Mouse (Mus musculus) heart, adult 2 months (tissue): ENCODE results near the gene Rgs9bp. TPM values are rescaled to one million over a fixed set of nuclear protein-coding genes. Genes with fewer than 3 reads are reported as not detected.

Source experiments
- DNase-seq, 2 experiments: peaks; one replicate each; pipeline ENCODE4 v3.0.0; 2021
- H3K27ac ChIP-seq: fragments of 200-600 bp; 2 replicates; pipeline ENCODE4 v1.8.1; 2022
- H3K27me3 ChIP-seq: fragments of 200-500 bp; 2 replicates; pipeline ENCODE4 v1.6.1; 2012; ENCODE audit warnings: mild to moderate bottlenecking, low read length, inconsistent platforms, mixed read lengths; ENCODE audit not compliant: control insufficient read depth, insufficient read depth
- H3K36me3 ChIP-seq: fragments of 200-500 bp; 2 replicates; pipeline ENCODE4 v1.6.1; 2012; ENCODE audit warnings: low read length, inconsistent platforms; ENCODE audit not compliant: control insufficient read depth, insufficient read depth
- H3K4me1 ChIP-seq: fragments of 200-500 bp; 2 replicates; pipeline ENCODE4 v1.6.1; 2011; ENCODE audit warnings: low read length; ENCODE audit not compliant: control insufficient read depth, insufficient read depth
- H3K4me3 ChIP-seq: fragments of 200-600 bp; 2 replicates; pipeline ENCODE4 v1.8.1; 2022
- H3K79me2 ChIP-seq: fragments of 200-500 bp; replicated peaks from 2 replicates; pipeline ENCODE4 v1.6.1; 2012; ENCODE audit warnings: mild to moderate bottlenecking, inconsistent platforms, low read length, moderate library complexity, mixed read lengths; ENCODE audit not compliant: control insufficient read depth, insufficient read depth
- H3K9ac ChIP-seq: fragments of 200-500 bp; 2 replicates; pipeline ENCODE4 v1.6.1; 2012; ENCODE audit warnings: low read depth, mild to moderate bottlenecking, control low read depth, inconsistent platforms, low read length, mixed read lengths
- CTCF ChIP-seq: fragments of 200-600 bp; IDR thresholded peaks from 2 replicates; pipeline ENCODE4 v1.8.1; 2022; ENCODE audit warnings: antibody characterized with exemption, mild to moderate bottlenecking, moderate library complexity
- EP300 ChIP-seq: fragments of 200-500 bp; IDR thresholded peaks from 2 replicates; pipeline ENCODE4 v1.6.1; 2011; ENCODE audit warnings: low read depth, low read length, control low read depth; ENCODE audit not compliant: insufficient read depth
- POLR2A ChIP-seq: fragments of 200-500 bp; IDR thresholded peaks from 2 replicates; pipeline ENCODE4 v1.6.1; 2011; ENCODE audit warnings: mild to moderate bottlenecking, low read depth, low read length, control low read depth; ENCODE audit not compliant: insufficient read depth
- WGBS: fragments of 180-500 bp; shearing (Covaris S2); methylation state at CpG from one replicate; pipeline ENCODE4 v1.1.7; 2018; 5-methylcytosine and 5-hydroxymethylcytosine counted together
- intact Hi-C: fragments of 180-260 bp; cut with DNase I; formaldehyde crosslinking; loops from one replicate; pipeline ENCODE4 v1.15.1; 2025
- long read RNA-seq: library from polyadenylated mRNA; stranded (forward); transcript quantifications from one replicate; pipeline ENCODE4 v2.0.0, GENCODE M21; 2021
- polyA plus RNA-seq: library from polyadenylated mRNA; depleted of rRNA; stranded (reverse); fragments of >200 nt; gene quantifications from 2 replicates; pipeline ENCODE4 v1.2.3, GENCODE M21; 2012; rRNA removed
- total RNA-seq, 2 experiments: library from RNA; stranded (reverse); gene quantifications; 2 replicates each; pipeline ENCODE4 v1.2.3; 2021

Gene Rgs9bp
- total RNA-seq (under 1 TPM; 0.05 TPM), polyA plus RNA-seq (0.06 TPM in 1 of 2 replicates, not detected in the other)
- long read RNA-seq = 0 reads

GRCm38 (mm10) chr7:35585191-35586054 lies at the start of gene Rgs9bp:
TSS of gene Rgs9bp (minus strand) at chr7:35585582.
- WGBS = under 1% methylated on average over 45 of the region's 45 CpGs
- intact Hi-C loops = loop anchor here (2.0 to 5.0 kb wide), 2 partner anchors 29 to 62 kb away; partner anchors contain the start of genes Nudt19 and Pdcd5
- peak within 1 kb of the TSS; percentile 81 for H3K4me3 ChIP-seq

DNA sequence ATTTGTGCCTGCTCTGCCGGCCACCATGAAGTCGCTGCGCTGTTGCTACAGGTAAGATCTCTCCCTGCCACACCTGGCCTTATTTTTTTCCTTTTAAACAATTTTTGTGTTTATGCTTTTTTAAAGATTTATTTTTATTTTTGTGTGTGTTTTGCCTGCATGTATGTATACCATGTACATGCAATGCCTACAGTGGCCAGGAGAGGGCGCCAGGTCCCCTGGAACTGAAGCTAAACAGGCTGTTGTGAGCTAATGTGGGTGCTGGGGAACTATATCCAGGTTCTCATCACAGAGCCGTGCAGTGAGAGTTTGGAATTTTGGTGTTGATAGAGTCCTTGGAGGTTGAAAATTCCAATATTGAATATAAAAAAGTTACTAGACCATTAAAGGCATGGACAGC lies 43.1 kb upstream of the Rgs9bp start:
- Histone ChIP-seq H3K79me2 (no peaks in the 10 kb centered on the region), H3K4me3 (no peak overlapping the region), H3K36me3 (no peaks in the 10 kb centered on the region), H3K27ac (no peak overlapping the region), H3K4me1 (no peaks in the 10 kb centered on the region), H3K27me3 (no peaks in the 10 kb centered on the region), H3K9ac (no peak overlapping the region)
- intact Hi-C loops = no loop called here
- WGBS = 77% methylated on average over 5 of the region's 5 CpGs
- TF ChIP-seq CTCF (peak; percentile 68), POLR2A (no peak)
- no peak for DNase-seq

More at GRCm38 (mm10) chr7:35585191-35586054, at the start of gene Rgs9bp:
- H3K79me2 ChIP-seq = no peaks in the 10 kb centered on the region; the same call in 1 of the 2 replicates
- peaks cover 9% of the 10 kb centered on the region; the same call in 1 of the 2 replicates for H3K27me3 ChIP-seq
- peak; percentile 60 for DNase-seq
- TF ChIP-seq POLR2A (no peak), CTCF (no peak), EP300 (no peak)
- peak within 1 kb of the TSS; percentile 66 for H3K9ac ChIP-seq
- peak within 1 kb of the TSS; percentile 77 for H3K27ac ChIP-seq
- peaks cover 1% of the 10 kb centered on the region; the same call in 1 of the 2 replicates for H3K4me1 ChIP-seq
- no peaks in the 10 kb centered on the region for H3K36me3 ChIP-seq

DNA sequence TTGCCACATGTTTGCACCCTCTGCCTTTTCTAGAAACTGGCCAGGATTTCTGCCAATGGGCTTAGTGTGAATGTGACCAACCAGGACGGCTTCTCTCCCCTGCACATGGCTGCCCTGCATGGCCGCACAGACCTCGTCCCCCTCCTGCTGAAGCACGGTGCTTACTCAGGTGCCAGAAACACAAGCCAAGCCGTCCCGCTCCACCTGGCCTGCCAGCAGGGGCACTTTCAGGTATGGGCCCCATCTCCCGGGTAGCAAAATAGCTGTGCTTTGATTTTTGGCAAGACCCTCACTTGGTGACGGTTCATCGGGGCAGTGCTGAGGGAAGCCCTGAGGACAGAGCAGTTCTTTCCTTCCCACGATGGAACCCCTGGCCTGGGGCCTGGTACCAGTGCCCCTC lies 42.0 kb upstream of the Rgs9bp start:
- WGBS = 91% methylated on average over 10 of the region's 10 CpGs
- Histone ChIP-seq H3K79me2 (no peaks in the 10 kb centered on the region), H3K4me3 (no peak overlapping the region), H3K36me3 (no peaks in the 10 kb centered on the region), H3K27me3 (no peaks in the 10 kb centered on the region), H3K9ac (no peak overlapping the region), H3K27ac (no peak overlapping the region), H3K4me1 (no peaks in the 10 kb centered on the region)
- DNase-seq = no peak
- TF ChIP-seq EP300 (no peak), POLR2A (no peak), CTCF (no peak)
- intact Hi-C loops = no loop called here

DNA sequence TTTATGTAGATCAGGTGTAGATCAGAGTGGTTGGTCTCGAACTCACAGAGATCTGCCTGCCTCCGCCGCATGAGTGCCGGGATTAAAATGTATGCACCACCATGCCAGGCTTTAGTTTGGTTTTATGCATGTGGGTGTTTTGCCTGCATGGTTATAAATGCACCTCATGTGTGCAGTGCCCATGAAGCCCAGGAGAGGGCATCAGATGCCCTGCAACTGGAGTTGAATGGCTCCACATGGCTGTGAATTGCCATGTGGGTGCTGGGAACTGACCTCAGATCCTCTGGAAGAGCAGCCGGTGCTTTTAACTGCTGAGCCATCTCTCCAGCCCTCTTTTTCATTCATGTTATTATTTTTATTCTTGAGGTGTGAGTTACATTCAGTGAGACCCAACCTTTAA lies 40.7 kb upstream of the Rgs9bp start:
- no peaks in the 10 kb centered on the region for H3K36me3 ChIP-seq
- intact Hi-C loops = no loop called here

DNA sequence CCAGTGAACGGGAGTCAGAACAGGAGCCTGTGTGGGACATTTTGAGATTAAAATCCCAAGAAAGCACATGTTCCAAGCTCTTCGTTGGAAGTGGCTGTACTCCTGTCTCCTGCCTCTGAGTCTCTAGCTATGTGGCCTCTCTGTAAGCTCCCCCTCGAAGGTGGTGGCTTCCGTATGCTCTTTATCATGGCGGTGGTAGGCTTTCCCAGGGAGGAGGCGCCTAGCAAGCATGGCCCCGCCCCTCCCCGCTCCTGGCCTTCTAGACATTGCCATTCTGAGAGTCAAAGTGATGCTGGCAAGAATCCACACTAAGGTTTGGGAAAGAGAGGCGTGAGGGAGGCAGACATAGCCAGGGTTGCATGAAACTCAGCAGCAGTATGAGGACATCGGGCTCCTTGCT lies 37.2 kb upstream of the Rgs9bp start:
- TF ChIP-seq EP300 = no peak
- TF ChIP-seq CTCF = no peak
- no peak for TF ChIP-seq POLR2A
- WGBS = 90% methylated on average over 10 of the region's 10 CpGs
- intact Hi-C loops = no loop called here
- H3K4me1 ChIP-seq = no peaks in the 10 kb centered on the region
- H3K79me2 ChIP-seq = no peaks in the 10 kb centered on the region
- no peak for DNase-seq
- H3K36me3 ChIP-seq = no peaks in the 10 kb centered on the region
- H3K27ac ChIP-seq = no peak overlapping the region
- no peaks in the 10 kb centered on the region for H3K27me3 ChIP-seq
- no peak overlapping the region for H3K4me3 ChIP-seq
- H3K9ac ChIP-seq = no peak overlapping the region

More for the DNA sequence above, 40.7 kb upstream of the Rgs9bp start:
- Histone ChIP-seq H3K9ac (no peak overlapping the region), H3K27me3 (no peaks in the 10 kb centered on the region), H3K4me3 (no peak overlapping the region), H3K79me2 (no peaks in the 10 kb centered on the region), H3K27ac (no peak overlapping the region), H3K4me1 (no peaks in the 10 kb centered on the region)
- TF ChIP-seq POLR2A (no peak), EP300 (no peak), CTCF (no peak)
- no peak for DNase-seq
- 97% methylated on average over 5 of the region's 5 CpGs for WGBS

- DNase-seq = no peak
- H3K4me1 ChIP-seq = no peaks in the 10 kb centered on the region
- WGBS = 72% methylated on average over 4 of the region's 4 CpGs
- no peak overlapping the region for H3K4me3 ChIP-seq
- no peaks in the 10 kb centered on the region for H3K27me3 ChIP-seq
- intact Hi-C loops = no loop called here
- H3K79me2 ChIP-seq = no peaks in the 10 kb centered on the region
- no peak overlapping the region for H3K27ac ChIP-seq
- no peak overlapping the region for H3K9ac ChIP-seq
- TF ChIP-seq EP300 (no peak), CTCF (no peak), POLR2A (no peak)
- H3K36me3 ChIP-seq = no peaks in the 10 kb centered on the region
Observed at GRCm38 (mm10) chr7:35617513-35617912, 32.1 kb upstream of the Rgs9bp start.
